Mouse (Mus musculus) spleen, postnatal 14 days (tissue): ENCODE data around the gene 2310022A10Rik.

ENCODE experiments used
- DNase-seq, 2 experiments: peaks; one replicate each; pipeline ENCODE4 v3.0.0; 2021 to 2022; ENCODE audit warnings: low spot score in 2 of 2

Gene 2310022A10Rik

GRCm38 (mm10) chr7:27591266-27592216, 38.5 kb downstream of the 2310022A10Rik start, which contains the start of gene Akt2:
TSS of gene Akt2 (plus strand) at chr7:27591552.
- peak; percentile 75 to 84 for DNase-seq

DNA sequence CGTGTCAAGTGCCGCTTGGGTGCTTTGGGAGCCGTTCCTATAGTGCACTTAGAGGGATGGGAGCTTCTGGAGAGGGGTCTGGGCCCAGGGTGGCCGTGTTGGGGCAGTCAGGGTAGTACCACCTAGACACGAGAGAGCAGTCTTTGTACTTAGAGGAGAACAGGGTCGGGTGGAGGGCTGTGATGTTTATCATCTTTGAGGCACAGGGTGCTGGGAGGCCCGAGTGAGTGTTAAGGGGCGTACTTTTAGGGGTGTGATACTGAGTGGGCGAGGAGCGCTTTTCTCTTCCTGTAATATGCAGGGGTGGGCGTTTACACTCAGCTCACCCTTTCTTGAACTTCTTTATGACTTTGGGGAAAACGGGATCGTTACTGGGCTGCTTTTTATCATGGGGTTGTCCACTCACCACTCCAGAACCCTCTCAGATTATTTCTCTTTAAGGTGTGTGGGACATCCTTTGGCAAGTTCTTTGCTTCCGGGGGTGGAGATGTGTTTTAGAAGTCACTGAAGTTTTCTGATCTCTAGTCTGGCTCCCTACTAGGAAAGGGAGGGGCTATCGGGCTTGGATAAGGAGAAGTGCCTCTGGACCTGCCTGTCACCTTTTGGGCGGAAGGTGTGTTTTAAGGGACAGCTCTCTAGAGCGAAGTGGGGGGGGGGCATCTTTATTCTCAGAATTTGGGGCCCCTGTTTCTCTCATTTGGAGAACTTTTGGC, 39.3 kb downstream of the 2310022A10Rik start:
- DNase-seq, result no peak

GRCm38 (mm10) chr7:27592934-27593645, 40.1 kb downstream of the 2310022A10Rik start:
- DNase-seq, result no peak

- DNase-seq, result no peak
Measured at GRCm38 (mm10) chr7:27596586-27597503, 43.8 kb downstream of the 2310022A10Rik start.

DNA sequence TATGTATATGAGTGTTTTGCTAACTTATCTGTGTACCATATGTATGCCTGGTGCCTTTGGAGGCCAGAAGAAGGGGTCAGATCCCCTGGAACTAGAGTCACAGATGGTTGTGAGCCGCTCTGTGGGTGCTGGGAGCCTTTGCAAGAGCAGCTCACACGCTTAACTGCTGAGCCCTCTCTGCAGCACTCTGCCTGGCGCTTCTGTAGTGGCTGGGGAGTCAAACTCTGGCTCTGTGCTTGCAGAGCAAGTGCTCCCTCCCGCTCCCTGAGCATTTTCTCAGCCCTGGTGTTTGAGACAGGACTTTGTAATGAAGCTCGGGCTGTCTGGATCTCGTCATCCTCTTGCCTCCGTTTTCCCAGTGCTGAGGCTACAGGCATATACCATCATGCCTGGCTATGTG, 45.0 kb downstream of the 2310022A10Rik start:
- no peak for DNase-seq

DNA sequence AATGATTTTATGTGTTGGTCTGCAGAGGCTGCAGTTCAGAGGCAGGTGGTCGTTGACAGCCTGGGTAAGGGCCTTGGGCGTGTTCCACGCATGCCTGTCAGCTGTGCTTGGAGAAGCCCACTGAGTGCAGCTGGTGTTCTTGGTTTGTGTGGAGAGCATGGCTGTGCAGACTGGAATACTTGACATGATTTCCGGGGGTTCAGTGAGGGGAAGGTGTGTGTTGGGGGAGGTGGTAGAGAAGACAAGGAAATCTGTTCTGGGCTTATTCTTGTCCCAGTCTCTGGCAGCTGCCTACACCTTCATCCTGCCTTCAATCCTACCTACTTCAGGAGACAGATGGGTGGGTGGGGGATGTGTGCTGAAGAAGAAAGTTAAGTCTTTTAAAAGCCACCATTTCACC, 48.6 kb downstream of the 2310022A10Rik start:
- no peak for DNase-seq

- no peak for DNase-seq
Measured at GRCm38 (mm10) chr7:27602161-27602560, 49.1 kb downstream of the 2310022A10Rik start.

GRCm38 (mm10) chr7:27602835-27603234, 49.8 kb downstream of the 2310022A10Rik start:
- no peak for DNase-seq

DNA sequence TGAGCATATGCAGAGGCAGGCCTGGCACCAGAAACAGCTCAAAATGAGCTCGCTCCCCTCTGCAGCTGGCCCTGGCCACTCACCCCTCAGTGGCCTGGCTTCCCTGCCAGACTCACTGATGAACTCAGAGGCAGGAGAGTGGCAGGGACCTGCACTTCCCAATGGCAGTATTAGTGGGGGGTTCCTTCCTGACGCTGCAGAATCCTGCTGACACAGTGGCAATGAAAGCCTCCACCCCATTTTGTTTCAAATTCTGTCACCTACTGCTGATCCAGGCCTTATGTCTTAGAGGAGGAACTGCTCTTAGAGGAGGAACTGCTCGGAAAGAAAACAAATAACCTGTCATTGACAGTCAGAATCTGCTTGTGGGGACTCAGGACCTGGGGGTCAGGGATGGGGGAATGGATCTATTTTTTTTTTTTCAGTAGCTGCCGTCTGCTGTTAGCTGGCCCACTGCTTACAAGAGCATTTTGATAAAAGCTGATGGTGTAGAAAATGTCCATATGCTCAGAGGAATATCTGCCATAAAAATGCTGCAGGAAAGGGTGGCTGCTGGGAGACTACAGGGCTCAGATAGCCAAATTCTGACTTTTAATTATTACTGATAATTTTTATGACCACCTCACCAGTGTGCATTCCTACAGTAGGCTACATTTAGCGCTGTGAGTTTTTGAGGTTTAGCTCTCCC, 51.8 kb downstream of the 2310022A10Rik start:
- no peak for DNase-seq

DNA sequence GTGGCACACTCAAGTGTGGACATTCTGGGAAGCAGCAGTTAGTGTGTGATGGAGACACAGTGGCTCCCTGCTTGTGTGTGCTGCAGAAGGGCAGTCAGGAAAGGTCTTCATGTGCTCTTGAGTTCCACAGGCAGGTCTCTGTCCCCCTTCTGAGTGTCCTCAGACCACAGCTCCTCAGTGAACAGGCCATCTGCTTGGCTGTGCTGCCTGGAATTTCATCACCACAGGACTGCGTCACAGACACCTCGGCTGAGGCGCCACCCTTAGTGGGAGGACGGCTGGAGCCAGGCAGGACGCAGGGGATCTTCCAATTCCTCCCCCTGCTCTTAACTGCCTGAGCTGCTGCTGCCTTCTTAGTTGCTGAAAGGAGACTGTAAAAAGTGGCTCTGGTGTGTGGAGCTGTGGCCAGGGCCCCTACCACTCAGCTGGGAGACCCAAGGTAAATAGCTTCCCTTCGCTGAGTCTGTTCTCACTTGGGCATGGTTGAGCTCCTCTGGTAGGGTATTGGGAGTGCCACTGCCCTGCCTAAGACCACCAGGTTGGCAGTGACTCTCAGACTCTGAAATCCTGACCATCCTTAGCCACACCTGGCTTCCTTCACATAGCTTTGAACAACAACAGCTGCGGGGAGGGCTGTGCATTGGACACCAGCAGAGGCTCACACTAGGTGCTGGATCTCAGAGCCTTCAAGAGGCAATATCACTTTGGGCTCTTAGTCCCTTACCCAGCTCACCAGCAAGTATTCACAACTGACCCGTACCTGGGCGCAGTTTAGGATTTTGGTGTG, 52.7 kb downstream of the 2310022A10Rik start:
- no peak for DNase-seq

DNA sequence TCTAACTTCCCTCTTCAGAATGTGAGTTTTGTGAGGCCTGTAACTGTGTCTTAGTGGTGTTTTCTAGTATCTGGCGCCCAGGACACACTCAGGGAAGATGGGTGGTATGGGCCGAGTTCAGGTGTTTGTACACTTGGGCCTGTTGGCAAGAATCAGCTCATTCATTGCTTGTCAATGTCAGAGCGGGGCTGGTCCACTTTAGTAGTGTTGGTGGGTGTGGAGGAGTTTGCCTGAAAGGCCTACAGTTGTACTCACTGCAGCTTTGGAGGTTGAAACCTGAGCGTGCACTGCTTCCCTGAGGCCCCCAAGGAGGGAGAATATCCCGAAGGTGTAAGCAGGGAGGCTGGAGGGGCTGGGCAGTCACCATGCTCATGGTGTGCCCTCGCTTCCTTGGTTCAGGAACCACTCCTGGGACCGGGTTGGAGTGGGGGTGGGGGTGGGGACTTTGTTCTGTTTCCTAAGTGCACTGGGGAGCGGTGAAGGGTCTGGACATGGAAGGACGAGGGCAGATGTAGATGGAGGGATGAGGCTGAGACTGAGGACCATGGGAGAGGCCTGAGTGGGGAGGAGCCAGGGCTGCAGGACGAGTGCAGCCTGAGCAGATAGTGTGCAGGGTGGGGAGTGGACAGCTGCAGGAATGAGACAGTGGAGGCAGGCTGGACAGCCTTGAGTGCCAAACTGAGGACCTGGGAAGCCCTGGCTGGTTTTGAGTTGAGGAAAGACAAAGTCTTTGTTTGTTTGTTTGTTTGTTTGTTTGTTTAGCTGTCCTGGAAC, 53.6 kb downstream of the 2310022A10Rik start:
- DNase-seq, result no peak

DNA sequence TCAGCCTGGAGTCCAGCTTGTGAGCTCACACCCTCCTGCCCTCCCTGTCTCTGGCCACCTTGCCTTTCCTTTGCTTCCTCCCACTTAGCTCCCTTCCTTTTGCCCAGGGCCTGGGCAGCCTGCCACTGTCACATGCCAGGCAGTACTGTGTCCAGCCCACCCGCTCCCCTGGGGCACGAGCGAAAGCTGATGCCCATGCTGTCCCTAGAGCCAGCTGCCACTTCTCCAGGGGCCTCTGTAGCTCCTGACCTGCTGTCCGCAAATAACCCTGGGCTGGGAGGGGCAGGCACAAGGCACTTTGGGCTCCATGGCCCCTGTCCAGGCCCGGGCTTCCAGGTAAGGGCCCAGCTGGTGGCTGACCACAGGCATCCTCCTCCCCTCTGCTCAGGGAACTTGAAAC, 54.5 kb downstream of the 2310022A10Rik start:
- DNase-seq, result no peak

- DNase-seq, result no peak
Measured at GRCm38 (mm10) chr7:27608130-27608529, 55.1 kb downstream of the 2310022A10Rik start.

DNA sequence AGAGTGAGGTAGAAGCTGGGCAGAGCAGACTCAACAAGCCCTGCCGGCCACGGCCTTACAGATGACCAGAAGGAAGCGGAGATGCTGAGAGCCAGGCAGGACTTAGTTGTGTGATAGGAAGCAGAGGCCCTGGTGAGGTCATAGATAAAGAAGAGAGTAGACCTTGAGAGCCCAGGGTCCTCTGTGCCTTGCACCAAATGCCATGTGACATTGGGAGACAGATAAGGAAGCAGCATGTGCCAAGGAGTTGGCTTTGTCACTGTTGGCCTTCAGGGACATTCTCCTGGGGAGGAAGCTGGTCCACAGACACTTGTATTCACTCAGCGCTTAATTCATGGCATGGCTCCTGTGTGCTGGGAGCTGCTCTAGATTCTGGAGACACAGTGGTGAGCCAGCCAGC, 56.3 kb downstream of the 2310022A10Rik start:
- no peak for DNase-seq

DNA sequence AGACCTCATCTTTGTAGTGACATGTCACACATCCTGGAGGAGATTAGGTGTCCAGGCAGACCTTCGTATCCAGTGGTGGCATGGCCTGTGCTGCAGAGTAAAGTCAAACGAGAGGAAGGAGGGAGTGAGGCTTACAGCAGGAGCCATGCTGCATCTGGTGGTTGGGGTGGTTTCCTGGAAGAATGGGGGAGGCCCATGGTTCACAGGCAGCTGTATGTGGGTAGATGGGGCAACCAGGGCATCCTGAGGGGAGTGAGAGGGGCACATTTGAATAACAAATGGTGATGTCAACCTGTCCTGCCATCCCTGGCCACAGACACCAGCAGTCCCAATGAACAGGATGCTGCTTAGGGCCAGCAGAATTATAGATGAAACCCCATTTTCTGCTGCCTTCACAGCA, 56.7 kb downstream of the 2310022A10Rik start:
- no peak for DNase-seq

DNA sequence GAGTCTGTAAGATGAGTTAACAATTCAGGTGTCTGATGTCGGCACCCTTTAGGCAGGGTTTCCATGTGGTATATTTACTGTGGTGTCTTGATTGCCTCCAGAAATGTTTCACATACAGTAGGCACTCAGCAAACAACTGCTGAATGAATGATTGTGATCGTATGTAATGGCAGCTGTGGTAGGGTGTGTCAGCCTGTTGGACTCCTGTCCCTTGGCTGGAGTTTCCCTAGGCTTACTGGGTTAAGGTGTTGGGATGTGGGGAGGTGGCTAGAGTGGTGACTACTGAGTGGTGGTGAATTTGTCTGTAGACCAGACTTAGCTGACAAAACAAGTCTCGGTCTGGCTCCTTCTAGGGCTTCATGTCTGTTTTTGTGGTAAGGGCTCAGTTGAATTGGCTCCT, 57.3 kb downstream of the 2310022A10Rik start:
- no peak for DNase-seq

DNA sequence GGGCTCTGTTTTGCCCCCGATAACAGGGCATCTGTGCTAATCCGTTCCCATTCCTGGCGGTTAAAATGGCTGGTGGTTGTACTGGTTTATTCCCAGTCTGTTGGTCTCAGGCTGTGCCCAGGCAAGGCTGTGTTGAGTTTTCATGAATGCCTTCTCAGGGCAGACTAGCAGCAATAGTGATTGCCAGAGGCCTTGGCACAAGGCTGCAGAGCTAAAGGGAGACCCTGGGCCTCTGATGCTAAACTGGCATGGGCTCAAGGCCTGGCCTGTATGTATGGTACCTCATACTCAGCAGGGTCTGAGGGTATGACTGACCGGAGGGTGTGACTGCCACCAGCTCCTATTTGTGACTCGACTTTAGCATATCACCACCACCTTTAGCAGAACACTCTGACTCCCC, 57.8 kb downstream of the 2310022A10Rik start:
- DNase-seq, result no peak

GRCm38 (mm10) chr7:27612940-27613339, 59.9 kb downstream of the 2310022A10Rik start:
- DNase-seq, result no peak
